Mouse (Mus musculus): ENCODE results near the gene Fcrlb. TPM values are rescaled to one million over a fixed set of nuclear protein-coding genes. Genes with fewer than 3 reads are reported as not detected.

Fcrlb gene
- polyA plus RNA-seq, 1 experiment: 0.23 TPM

DNA sequence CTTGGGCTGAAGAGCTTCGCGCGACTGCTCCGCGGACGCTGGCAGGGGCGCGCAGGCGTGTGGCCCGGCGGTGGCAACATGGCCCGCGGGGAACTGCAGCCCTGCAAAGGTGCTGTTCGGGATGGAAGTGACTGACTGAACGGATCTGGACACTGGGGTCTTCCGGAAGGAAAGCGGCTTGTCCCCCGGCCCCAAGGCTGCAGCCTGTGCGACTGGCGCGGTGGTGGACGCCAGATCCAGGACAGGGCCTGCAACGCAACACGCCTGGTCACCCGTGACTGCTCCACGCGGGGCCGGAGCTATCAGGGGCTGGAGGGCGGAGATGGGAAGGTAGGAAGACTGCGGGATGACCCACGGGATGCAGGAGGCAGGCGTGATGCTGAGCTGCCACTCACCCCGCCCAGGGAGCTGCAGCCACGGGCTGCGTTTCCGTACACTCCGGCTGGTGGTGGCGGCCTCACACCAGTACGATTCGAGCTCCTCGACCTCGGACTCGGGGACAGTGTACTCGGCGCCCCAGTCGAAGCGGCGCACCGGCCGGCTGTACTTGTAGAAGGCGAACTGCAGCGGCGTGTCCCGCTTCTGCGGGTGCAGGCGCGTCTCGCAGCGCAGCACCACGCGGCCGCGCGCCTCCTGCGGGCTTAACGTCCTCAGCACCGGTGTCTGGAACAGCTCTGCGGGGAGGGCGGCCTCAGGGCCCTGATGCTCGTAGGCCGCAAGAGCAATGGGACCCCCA is 5.1 kb downstream of the Fcrlb start:
- no peak for DNase-seq (ENCODE audit: low spot score)

DNA sequence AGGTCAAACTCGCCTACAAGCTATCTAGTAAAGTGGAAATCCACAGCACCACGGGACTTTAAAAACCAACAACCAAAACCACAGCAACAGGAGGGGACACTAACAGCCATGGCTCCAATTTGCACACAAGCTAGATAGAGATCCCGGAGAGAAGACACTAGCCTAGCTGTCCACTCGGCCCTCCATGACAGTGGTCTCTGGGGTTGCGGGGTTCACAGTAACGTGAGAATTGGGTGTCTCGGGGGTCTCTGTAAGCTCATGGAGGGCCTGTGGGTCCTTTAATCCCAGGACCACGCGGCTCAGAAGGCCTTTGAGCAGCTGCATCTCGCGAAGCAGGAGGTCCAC is 5.7 kb downstream of the Fcrlb start:
- DNase-seq (ENCODE audit: low spot score): no peak

DNA sequence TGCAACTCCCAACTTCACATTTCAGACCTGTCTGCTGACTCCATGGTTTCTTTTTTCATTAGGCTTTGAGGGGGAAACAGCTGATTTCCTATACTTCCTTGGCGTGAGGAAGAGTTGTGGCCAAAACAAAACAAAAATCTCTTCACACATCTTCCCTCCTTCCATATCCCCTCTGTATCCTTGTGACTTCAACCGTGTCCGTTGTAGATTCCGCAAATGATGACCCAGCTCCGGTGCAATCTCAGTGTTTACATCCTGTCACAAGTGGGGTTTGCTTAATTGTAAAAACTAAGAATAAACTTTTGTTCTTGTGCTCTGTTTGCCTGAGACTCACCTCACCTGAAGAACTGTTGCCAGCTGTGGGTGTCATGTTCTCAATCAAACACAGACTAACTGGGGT is 9.3 kb downstream of the Fcrlb start:
- no peak for DNase-seq (ENCODE audit: low spot score)

DNA sequence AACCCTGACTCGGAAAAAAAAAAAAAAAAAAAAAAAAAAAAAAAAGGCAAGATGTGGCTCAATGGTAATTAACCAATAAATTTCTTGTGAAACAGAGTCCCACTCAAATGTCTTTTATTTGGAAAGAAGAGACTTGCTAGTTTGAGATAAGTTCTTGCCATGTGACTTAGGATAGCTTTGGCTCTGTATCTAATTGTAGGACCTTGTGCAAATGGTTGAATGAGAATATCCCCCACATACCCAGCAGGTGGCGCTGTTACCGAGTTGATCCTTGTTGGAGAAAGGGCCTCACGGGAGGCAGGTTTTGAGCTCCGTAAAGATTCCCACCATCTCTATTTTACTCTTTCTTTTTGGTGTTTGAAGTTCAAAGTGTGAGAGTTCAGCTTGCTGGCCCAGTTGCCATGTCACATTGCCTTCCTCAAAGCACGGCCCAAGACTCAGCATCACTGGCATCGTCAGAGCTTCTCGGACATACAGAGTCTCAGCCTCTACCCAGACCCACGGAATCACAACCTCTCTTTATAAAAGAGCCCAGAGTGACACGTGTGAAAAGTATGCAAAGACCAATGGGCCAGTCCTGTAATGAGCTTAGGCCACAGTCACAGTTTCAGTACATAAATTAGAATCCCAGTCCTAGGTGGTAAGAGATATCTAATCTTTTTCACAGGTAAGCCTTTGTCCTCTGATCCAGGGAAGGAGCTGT is 11.1 kb downstream of the Fcrlb start:
- DNase-seq (ENCODE audit: low spot score): peak; percentile 66

DNA sequence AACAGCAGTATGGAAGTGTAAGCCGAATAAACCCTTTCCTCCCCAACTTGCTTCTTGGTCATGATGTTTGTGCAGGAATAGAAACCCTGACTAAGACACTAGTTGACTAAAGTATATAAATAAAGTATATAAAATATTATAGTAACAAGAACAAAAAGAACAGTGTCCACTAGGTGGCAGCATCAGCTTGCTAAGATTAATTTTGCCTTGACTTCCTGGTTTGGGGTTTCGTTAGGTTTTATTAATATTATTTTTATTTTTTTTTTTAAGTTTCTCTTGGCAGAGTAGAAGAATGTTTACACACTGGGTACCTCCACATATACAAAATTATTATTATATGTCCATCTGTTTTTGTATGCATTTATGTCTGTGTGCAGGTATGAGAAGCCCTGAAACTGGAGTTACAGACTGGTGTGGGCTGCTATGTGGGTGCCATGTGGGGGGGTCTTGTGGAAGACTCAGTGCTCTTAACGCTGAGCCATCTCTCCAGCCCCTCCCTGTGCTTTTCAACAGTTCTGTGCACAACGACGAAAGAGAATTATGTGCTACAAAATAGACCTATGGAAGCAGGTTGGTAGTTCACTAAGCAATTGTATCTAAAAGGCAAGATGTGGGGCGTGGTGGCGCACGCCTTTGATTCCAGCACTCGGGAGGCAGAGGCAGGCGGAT is 11.8 kb downstream of the Fcrlb start:
- DNase-seq (ENCODE audit: low spot score): no peak

DNA sequence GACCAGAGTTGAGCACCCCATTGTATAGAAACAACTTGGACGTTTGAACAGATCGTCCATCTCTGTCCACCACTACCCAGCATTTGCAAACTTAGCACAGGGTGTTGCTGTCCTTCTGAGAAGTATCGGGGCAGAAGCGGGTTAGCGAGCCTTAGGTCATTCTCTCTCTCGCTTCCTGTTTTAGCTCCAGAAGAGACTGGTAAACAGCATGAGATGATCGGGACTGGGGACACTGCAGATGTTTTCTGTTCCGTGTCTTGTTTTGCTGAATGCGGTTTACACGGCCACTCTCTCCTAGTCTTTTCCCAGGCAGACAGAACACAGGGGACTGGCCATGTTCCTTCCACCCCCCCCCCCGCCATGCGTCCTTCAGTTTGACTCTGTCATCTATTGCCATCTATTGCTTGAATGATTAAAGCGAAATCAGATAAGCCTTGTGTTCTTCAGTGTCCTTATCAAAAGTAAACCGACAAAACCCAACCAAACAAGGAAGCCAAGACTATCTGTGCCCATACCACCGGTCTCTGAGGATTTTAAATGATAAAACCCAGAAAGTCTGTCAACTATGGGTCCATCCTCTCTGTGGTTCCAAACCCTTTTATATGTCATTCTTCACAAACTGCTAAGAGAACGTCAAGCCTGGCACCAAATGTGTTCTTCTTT is 14.2 kb downstream of the Fcrlb start:
- no peak for DNase-seq (ENCODE audit: low spot score)

DNA sequence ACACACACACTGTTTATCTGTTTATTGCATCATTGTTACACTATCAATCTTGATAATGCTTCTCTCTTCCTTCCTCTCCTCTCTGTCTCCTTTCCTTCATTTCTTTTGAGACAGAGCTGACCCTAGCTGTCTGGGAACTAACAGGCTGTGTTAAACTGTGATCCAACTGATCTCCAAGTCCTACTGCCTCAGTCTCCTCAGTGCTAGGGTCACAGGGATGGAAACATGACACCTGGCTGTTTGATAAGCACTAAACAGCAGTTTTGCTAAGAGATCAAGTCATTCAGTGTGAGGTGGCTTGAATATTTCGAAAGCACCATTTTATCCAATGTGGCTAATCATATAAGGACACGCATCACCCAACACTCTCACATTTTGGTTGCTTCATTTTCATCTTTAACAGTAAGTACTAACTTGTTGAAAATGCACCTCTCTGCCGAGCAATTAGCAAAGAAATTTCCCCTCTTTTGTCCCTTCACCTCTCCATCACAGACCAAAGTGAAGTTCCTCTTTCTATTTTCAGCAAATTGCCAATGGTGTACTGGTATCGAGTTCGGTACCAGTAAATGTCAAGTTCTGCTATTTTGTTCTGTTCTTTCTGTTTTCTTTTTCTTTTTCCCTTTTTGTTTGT is 16.0 kb downstream of the Fcrlb start:
- no peak for DNase-seq (ENCODE audit: low spot score)

DNA sequence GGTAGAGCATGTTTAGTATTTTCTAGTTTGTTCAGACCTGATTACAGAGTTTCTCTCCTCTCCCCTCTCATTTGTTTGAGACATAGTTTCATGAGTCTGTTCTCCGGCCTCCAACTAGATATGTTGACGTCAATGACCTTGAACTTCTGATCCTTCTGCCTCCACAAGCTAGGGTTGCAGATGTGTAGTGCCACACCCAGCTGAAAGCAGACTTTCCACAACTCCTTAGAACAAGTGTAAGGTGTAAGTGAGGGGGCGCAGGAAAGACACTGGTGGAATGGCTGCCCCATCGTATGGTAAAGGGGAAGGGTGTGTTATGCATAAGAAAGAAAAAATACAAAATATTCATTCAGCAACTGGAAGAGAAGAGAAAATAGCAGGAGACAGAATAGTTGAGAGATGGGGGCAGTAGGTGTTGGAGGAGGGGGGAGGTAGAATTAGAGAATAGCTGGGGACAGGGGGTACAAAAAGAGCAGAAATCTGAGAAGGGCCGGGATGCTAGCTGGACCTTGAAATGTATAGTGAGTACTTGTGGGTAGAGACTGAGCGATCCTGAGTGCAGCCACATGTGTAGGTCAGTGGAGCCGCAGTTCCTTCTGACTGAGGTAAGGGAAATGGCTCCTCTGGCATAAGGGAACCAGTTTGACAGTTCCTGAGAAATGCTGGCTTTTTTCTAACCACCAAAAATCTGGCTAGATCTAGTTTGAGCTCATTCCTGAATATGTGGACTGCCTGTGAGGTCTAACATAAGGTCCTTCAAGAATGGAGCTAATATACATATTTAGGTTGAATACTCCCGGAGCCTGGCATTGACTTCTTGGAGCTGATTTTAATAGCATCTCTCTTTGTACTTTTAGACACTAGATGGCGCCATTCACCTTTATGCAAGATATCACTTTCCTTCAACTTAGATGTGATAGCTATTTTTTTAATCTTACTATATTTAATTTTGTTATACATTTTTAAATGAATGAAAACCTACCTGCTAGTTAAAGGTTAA is 17.8 kb downstream of the Fcrlb start:
- DNase-seq (ENCODE audit: low spot score): no peak

DNA sequence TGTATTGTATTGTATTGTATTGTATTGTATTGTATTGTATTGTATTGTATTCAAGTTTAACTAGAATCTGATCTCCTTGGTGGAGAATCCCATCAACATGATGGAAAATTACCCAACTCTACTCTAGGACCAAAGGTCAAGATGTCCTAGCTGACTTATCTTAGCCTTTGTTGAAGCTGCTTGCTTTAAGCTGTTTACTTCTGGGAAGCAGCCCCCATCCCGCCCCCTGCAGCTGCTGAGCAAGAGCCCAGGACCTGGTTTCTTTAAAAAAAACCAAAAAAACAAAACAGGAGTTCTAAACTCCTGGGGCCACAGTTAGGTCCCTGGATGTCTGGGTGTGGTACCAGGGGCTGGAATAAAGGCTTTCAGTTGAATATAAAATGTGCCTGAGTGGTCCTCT is 20.5 kb downstream of the Fcrlb start:
- no peak for DNase-seq (ENCODE audit: low spot score)

DNA sequence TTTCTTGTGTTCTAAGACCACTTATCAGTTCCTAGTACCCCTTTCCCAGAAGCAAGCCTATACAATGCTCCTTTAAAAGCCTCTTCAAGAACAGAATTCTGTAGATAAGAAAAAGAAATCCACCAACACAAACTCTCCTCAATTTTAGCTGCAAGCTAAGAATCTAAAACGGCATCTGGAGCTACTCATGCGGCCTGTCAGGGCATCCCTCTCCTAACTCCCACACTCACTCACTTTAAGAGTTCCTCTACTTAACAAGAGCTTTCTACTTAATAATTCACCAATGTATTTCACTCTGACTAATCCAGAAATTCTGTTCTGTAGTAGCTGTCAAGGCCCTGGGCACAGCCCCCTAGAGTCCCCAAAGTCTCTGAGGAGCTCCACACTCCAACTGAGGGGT is 21.1 kb downstream of the Fcrlb start:
- no peak for DNase-seq (ENCODE audit: low spot score)

DNA sequence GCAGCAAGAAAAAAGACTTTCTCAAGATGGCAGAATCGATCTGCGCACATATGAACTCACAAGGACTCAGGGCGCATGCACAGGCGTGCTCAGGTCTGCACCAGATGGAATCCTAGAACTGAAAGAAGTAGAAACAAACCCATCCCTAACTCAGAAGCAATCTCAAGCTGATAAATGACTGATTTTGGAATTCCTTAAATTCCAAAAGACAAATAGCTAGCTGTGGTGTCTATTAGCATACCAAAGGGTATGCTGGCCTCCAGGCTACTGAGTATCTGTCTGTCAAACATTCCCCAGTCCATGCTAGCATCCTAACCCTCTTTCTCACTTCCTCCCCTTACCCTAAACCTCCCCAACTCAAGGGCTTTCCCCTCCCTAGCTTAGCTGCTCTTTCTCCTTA is 23.4 kb downstream of the Fcrlb start:
- no peak for DNase-seq (ENCODE audit: low spot score)

DNA sequence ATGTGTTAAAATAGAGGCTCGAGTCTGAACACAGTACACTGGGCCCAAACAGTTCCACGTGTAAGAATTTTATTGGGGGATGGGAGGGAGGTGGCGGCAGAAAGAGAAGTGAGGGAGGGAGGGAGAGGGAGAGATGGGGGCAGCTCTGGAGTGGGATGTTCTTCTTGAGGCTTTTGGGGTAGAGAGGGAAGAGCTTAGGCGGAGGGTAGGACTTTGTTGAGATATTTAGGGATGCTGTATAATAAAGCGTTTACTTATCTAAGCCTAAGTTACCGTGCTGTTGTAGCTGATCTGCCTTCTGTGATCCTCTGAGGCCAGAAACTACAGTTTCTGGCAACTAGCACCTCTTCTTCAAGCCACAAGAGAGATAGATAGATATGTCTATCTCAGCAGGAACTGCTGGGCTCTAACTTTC is 26.7 kb downstream of the Fcrlb start:
- DNase-seq (ENCODE audit: low spot score): no peak

DNA sequence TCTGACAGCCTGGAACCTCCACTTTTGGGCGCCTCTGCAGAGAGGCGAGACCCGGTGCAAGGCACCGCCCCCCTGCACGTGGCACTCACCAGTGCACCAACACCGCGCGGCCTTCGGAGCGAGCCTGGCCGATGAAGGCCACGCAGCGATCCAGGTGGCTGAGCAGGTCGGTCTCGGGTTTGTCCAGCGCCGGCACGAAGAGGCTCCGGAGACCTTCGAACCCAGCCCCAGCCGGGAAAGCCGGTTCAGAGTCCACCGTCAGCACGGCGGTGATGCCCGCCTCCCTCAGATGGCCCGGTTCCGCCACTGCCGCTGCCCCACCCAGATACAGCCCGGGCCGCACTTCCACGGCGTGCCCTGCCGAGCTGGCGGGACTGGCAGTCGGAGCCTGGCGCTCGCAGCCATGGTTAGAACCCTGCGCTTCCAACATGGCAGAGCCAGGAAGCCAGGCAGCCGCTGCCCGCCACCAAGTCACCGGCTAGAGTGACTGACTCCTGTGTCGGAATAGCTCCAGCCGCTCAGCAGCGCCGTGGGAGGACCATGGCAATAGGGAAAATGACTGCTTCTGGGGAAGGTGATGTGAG is 27.7 kb downstream of the Fcrlb start, which contains the start of the genes Gm26620 and Dusp12:
Gm26620 (plus strand) TSS at position 88 of the 584 bp plus-strand sequence.
Dusp12 (minus strand) TSS at position 563 of the 584 bp plus-strand sequence.
- peak; percentile 74 for DNase-seq (ENCODE audit: low spot score)

DNA sequence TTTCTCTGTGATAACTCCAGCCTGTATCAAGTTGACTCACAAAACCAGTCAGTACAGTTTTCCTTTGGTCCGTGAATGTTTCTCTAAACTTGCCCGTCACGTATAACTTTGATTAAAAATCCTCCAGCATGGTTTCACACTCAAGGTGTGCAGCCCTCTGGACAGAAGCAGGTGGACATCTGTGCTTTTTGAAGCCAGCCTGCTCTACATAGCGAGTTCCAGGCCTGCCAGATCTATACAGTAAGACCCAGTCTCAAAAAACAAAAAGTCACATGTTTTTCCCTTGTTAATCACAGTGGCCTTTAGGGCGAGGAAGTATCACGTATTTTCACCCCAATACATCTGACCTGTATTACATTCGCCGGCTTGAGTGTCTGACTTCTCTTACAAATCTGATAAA is 28.4 kb downstream of the Fcrlb start:
- no peak for DNase-seq (ENCODE audit: low spot score)

DNA sequence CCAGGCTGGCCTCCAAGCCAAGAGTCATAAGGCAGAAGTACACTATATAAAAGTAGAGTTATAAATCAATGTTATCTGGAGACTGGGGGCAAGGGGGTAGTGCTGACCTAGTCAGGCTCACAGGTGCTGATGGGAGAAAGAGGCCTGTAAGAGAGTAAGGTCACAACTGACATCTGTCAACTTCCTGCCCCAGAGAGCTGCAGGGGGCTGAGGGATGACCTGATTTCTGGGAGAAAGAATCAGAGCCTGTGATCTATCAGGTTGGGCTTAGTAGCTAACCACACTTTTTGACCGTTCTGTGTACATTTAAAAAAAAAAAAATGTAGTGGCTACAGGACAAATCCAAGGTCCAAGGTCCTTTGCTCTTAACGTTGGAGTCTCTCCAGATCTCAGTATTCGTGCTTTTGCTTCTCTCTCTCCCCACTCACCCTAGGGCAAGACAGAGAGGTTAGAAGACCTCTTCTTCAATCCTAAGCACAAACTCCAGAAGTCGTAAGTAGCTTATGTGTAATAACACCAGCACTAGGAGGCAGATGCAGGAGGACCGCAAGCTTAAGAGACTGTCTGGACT is 29.7 kb downstream of the Fcrlb start:
- no peak for DNase-seq (ENCODE audit: low spot score)

DNA sequence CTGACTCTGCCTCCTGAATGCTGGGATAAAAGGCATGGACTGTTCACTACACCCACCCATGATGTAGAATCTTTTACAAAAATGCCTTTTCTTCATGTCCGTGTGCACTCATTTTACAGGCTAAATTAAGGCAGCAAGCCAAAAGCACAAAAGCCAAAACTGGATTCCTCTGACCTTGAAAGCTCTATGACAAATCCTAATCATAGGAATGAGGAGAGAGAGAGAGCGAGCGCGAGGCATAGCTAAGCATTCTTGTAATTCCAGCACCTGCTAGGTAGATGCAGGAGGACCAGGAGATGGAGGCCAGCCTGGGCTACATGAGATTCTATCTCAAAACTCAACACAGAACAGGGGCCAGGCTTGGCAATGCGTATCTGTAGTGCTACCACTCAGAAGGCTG is 35.8 kb downstream of the Fcrlb start:
- DNase-seq (ENCODE audit: low spot score): no peak

DNA sequence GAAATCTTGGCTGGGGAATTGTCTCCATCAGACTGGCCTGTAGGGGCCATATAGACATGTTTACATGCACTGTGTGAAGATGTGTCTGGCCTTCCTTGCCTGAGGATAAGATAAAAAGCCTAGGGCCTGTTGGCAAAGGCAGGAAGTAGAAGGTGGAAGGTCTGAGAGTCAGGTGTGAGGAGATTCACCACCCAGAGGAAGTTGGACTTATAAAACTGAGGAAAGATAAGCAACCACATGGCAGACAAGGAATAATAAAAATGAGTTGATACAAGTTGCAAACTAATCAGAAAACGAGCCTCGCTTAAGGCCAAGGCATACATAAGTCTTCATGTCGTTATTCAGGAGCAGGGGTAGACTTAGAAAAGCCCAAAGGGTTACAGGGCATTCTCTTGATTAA is 37.1 kb downstream of the Fcrlb start:
- DNase-seq (ENCODE audit: low spot score): no peak

DNA sequence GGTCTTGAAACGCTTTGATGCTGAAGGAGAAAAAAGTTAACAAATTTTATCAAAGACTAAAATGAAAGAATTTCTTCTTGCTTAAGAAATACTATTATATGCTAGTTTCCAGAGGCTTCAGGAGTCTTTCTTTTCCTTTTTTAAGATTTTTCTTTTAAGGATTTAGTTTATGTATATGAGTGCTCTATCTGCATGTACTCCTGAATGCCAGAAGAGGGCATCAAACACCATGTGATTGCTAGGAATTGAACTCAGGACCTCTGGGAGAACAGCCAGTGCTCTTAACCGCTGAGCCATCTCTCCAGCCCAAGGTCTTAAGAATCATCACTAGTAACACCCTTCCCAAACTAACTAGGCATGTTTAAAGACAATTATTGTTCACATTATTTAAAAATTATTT is 40.8 kb downstream of the Fcrlb start:
- DNase-seq (ENCODE audit: low spot score): no peak

DNA sequence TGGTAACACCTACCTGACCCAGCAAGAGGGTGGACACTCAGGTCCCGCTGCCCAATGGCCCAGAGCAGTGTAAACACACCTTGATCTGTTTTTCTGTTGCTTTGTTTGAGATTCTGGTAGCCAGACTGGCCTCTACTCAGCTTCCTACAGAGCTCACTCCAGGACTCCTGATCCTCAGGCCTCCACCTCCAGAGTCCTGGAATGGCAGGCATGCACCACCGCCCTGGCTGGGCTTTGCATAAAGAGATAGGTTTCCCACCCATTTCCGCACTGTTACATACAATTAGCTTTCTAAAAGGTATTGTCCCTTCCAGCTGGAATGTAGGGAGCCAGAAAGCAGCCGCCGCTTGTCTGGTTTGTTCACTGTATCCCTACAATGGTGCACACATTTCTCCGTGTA is 41.3 kb downstream of the Fcrlb start:
- DNase-seq (ENCODE audit: low spot score): no peak

DNA sequence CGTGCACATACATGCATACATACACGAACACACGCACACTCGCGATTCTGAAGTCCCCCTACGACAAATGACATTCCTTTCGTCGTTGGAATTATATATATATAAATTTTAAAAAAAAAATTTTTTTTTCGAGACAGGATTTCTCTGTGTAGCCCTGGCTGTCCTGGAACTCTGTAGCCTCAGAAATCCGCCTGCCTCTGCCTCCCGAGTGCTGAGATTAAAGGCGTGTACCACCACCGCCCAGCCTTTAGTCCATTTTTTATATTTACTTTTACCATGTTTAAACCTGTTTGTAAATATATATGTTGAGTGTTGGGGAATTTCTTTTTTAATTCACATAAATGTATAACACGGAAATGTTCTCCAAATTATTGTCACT is 43.8 kb downstream of the Fcrlb start:
- no peak for DNase-seq (ENCODE audit: low spot score)

Data from urinary bladder, adult 2 months (tissue).